Mouse (Mus musculus): ENCODE results near the gene Tmem41b. TPM values are rescaled to one million over a fixed set of nuclear protein-coding genes. Genes with fewer than 3 reads are reported as not detected.

Tmem41b gene
- polyA plus RNA-seq, 1 experiment from 2014 or later: 70.1 TPM

DNA sequence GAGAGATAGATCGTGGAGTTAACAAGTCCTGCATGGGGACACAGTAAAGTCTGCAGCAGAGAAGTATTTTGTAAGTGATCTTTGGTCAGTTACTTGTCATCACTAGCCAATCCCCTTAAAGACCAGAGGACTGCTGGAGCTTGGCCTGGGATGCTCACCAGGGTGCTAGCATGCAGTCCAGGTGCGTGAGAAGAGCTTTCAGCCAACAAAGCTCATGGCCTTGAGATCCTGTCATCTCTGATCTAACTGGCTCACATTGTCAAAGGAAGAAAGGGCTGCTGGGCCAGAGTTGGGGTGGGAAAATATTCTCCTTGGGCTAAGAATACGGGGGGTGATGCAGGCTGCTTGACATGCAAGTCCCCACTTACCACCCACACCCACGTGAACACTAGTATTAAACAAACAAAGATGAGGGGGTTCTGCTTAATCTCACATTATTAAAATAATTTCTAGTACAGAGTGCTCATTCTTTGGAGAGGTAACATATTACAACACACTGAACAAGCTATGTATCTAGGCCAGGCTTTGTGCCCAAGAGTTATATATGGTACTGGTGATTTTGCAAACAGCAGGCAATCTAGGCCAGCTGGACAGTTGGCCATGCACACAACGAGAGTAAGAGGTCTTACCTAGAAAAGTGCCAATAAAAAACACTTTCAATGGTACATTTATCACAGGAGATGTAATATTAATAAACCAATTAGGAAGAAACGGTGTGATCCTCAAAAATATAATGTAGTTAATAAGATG is 10.6 kb downstream of the Tmem41b start:
- Histone ChIP-seq H3K27me3 (replicated peaks) (no peaks in the 10 kb centered on the region), H3K4me3 (replicated peaks) (no peak overlapping the region), H3K9me3 (no peaks in the 10 kb centered on the region), H3K4me2 (no peak overlapping the region), H3K36me3 (peaks cover 35% of the 10 kb centered on the region), H3K27ac (no peak overlapping the region), H3K4me1 (no peaks in the 10 kb centered on the region), H3K9ac (no peak overlapping the region)
- ATAC-seq (ENCODE audit: insufficient read depth, low FRiP score, low read depth): no peak
- 88% methylated on average over 6 of the region's 6 CpGs for WGBS

- Histone ChIP-seq H3K4me1 (0 out of 2 replicates have a peak, but pooled peaks cover 5% of the 10 kb centered on the region), H3K4me3 (replicated peaks) (no peak overlapping the region), H3K9ac (no peak overlapping the region), H3K9me3 (no peaks in the 10 kb centered on the region), H3K27me3 (replicated peaks) (no peaks in the 10 kb centered on the region), H3K4me2 (no peak overlapping the region), H3K27ac (peak overlapping the region; percentile 57; the same call in 1 of the 2 replicates), H3K36me3 (peaks cover 5% of the 10 kb centered on the region; the same call in 1 of the 2 replicates)
- no peak for ATAC-seq (ENCODE audit: insufficient read depth, low FRiP score, low read depth)
These were observed 17.2 kb downstream of the Tmem41b start for GRCm38 (mm10) chr7:109969542-109969941.

DNA sequence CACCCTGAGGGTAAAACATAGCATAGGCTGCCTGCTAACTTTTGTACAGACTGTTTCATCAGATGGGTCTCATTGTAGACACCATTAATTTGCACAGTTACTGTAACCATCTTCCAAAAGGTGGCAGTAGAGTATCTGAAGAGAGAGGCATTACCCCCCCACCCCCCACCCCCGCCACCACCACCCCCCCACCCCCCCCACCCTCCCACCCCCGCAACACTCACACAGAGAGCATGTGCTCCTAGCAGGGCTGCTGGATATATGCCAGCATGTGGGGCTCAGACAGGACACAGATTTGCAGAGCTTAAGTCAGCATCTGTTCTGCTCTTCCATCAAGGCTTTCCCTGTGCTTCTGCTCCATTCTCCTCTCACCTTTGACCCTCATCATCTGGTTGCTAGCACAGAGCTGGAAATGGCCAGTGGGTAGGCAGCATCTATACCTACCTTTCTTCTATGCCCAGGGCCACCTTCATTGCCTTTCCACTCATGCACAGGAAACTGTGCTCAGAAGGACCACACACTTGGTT is 17.7 kb downstream of the Tmem41b start:
- Histone ChIP-seq H3K27ac (peak overlapping the region; percentile 57), H3K9me3 (no peaks in the 10 kb centered on the region), H3K4me3 (replicated peaks) (no peak overlapping the region), H3K4me2 (no peak overlapping the region), H3K36me3 (peaks cover 5% of the 10 kb centered on the region; the same call in 1 of the 2 replicates), H3K27me3 (replicated peaks) (no peaks in the 10 kb centered on the region), H3K9ac (no peak overlapping the region), H3K4me1 (0 out of 2 replicates have a peak, but pooled peaks cover 5% of the 10 kb centered on the region)
- peak; percentile 73 for ATAC-seq (ENCODE audit: insufficient read depth, low FRiP score, low read depth)
- WGBS: 0% methylated on average over 1 of the region's 2 CpGs

- Histone ChIP-seq H3K4me2 (no peak overlapping the region), H3K27me3 (replicated peaks) (no peaks in the 10 kb centered on the region), H3K9ac (no peak overlapping the region), H3K9me3 (no peaks in the 10 kb centered on the region), H3K27ac (peak overlapping the region; percentile 33), H3K36me3 (peaks cover 5% of the 10 kb centered on the region; the same call in 1 of the 2 replicates), H3K4me3 (replicated peaks) (no peak overlapping the region), H3K4me1 (0 out of 2 replicates have a peak, but pooled peaks cover 5% of the 10 kb centered on the region)
- ATAC-seq (ENCODE audit: insufficient read depth, low FRiP score, low read depth): 0 out of 2 replicates have a peak, but pooled peaks have one; percentile 43
- 60% methylated on average over 11 of the region's 11 CpGs for WGBS
These were observed 18.7 kb downstream of the Tmem41b start for GRCm38 (mm10) chr7:109967805-109968579.

DNA sequence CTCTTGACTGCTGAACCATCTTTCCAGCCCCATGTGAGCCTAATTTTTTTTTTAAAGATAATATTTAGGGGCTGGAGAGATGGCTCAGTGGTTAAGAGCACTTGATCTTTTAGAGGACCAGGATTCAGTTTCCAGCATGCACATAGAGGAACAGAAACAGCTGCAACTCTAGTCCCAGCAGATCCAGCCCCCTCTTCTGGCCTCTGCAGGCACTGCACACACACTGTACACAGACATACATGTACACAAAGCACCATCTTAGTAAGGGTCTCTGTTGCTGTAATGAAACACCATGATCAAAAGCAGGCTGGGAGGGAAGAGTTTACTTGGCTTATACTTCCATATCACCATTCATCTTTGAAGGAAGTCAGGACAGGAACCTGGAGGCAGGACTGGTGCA is 21.1 kb downstream of the Tmem41b start:
- Histone ChIP-seq H3K4me2 (no peak overlapping the region), H3K4me3 (replicated peaks) (no peak overlapping the region), H3K9ac (no peak overlapping the region), H3K9me3 (no peaks in the 10 kb centered on the region), H3K27me3 (replicated peaks) (no peaks in the 10 kb centered on the region), H3K27ac (no peak overlapping the region), H3K4me1 (0 out of 2 replicates have a peak, but pooled peaks cover 6% of the 10 kb centered on the region), H3K36me3 (no peaks in the 10 kb centered on the region)
- no peak for ATAC-seq (ENCODE audit: insufficient read depth, low FRiP score, low read depth)

GRCm38 (mm10) chr7:109963707-109964106 is 23.0 kb downstream of the Tmem41b start:
- ATAC-seq (ENCODE audit: insufficient read depth, low FRiP score, low read depth): no peak
- no peaks in the 10 kb centered on the region for H3K9me3 ChIP-seq
- no peak overlapping the region for H3K9ac ChIP-seq
- H3K4me3 ChIP-seq (replicated peaks): no peak overlapping the region
- H3K4me2 ChIP-seq: no peak overlapping the region
- H3K4me1 ChIP-seq: 0 out of 2 replicates have a peak, but pooled peaks cover 10% of the 10 kb centered on the region
- H3K27me3 ChIP-seq (replicated peaks): no peaks in the 10 kb centered on the region
- H3K27ac ChIP-seq: no peak overlapping the region
- WGBS: 95% methylated on average over 4 of the region's 4 CpGs
- no peaks in the 10 kb centered on the region for H3K36me3 ChIP-seq

DNA sequence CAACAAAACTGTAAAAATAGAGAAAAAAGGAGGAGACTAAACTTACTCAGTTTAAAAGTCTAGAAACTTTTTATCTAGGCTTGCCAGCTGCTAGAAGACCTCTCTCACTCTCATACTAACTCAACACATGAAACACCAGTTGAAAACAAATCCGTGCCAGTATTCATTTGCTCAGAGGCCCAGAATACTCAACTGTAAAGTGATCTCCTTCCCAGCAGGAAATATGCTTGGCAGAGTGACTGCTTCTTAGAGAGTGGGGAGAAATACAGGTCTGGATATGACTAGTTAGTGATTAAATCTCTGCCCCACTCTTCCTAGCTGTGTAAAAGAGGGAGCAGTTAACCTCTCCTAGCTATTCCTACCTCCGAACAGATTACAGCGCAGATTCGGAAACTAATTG is 24.1 kb downstream of the Tmem41b start:
- no peaks in the 10 kb centered on the region for H3K27me3 ChIP-seq (replicated peaks)
- no peak for ATAC-seq (ENCODE audit: insufficient read depth, low FRiP score, low read depth)
- no peaks in the 10 kb centered on the region for H3K9me3 ChIP-seq
- no peak overlapping the region for H3K27ac ChIP-seq
- 70% methylated on average over 4 of the region's 4 CpGs for WGBS
- no peak overlapping the region for H3K4me3 ChIP-seq (replicated peaks)
- H3K9ac ChIP-seq: no peak overlapping the region
- no peaks in the 10 kb centered on the region for H3K36me3 ChIP-seq
- 0 out of 2 replicates have a peak, but pooled peaks cover 10% of the 10 kb centered on the region for H3K4me1 ChIP-seq
- H3K4me2 ChIP-seq: no peak overlapping the region

- no peak for ATAC-seq (ENCODE audit: insufficient read depth, low FRiP score, low read depth)
- H3K9me3 ChIP-seq: no peaks in the 10 kb centered on the region
- no peak overlapping the region for H3K27ac ChIP-seq
- H3K4me3 ChIP-seq (replicated peaks): no peak overlapping the region
- no peaks in the 10 kb centered on the region for H3K36me3 ChIP-seq
- H3K27me3 ChIP-seq (replicated peaks): no peaks in the 10 kb centered on the region
- H3K4me2 ChIP-seq: no peak overlapping the region
- 0 out of 2 replicates have a peak, but pooled peaks cover 10% of the 10 kb centered on the region for H3K4me1 ChIP-seq
- WGBS: 71% methylated on average over 2 of the region's 2 CpGs
- H3K9ac ChIP-seq: no peak overlapping the region
These were observed 25.2 kb downstream of the Tmem41b start for GRCm38 (mm10) chr7:109961570-109961969.

DNA sequence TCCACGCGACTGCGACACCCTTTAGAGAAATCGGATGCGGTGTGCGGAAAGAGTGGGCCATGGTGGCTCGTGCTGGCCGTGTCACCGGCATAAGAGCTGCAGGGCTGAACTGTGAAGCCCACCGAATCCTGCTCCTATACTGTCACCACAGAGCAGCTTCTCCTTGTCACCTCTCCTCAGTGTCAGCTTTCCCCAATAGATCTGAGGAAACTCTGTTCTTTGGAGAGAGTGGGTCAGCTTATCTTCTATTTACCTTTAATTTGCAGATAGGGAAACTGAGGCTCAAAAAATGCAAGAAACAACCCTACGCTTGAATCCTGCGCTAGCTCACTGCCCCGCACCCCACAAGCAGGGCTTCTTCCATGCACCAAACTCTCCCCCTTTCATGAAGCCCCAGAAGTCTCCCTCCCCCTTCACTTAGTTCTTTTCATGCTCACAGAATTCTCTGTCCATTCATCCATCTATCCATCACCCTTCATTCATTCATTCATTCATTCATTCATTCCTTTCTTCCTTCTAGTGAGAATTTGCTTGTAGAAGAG is 26.0 kb downstream of the Tmem41b start:
- Histone ChIP-seq H3K4me3 (replicated peaks) (peak overlapping the region; percentile 82), H3K9ac (peak overlapping the region; percentile 70), H3K27me3 (replicated peaks) (no peaks in the 10 kb centered on the region), H3K36me3 (no peaks in the 10 kb centered on the region), H3K9me3 (no peaks in the 10 kb centered on the region), H3K4me2 (peak overlapping the region; percentile 86), H3K4me1 (0 out of 2 replicates have a peak, but pooled peaks cover 10% of the 10 kb centered on the region), H3K27ac (peak overlapping the region; percentile 89)
- WGBS: 10% methylated on average over 13 of the region's 13 CpGs
- peak; percentile 1; the same call in 1 of the 2 replicates for ATAC-seq (ENCODE audit: insufficient read depth, low FRiP score, low read depth)

DNA sequence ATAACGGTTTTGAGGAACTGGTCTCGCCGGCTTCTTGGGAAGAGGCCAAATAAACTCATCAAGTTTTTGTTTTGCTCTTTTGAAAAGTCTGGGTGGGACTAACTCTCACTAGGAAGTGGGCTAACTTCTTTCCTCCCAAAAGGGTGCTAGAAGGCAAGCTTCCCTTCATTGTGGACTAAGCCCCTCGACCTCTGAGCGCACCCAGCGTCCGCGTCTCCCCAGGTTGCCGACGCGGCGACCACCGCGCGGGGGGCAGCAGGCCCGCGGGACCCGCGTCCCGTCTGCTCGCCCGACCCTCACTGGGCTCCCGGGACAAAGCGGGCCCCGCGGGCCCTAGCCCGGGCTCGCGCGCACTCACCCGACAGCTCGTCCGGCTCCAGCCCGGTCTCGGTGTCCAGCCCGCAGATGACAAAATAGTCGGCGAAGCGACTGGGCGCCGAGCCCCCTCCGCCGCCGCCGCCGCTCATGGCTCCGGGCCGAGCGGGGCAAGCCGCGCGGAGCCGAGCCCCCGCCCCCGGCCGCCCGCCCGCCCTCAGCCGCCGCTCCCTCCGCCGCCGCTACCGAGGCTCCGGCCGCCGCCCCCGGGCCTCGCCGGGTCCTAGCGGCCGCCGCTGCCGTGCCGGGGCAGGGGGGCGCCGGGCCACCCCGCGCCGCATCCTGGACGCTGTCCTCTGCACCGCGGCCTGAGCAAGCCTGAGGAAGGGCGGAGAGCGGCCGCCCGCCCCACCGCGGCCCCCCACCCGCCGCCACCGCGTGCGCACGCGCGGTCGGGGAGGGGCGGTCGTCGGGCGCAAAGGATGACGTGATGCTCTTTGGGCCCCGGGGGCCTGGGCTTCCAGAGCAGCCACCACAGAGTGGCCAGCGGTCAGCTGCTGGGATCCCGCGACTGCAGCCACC is 26.8 kb downstream of the Tmem41b start, which contains the start of gene Dennd5a:
Gene Dennd5a, minus strand, starts transcription at position 755 of the 897 bp plus-strand sequence.
- Histone ChIP-seq H3K27me3 (replicated peaks) (no peaks in the 10 kb centered on the region), H3K4me3 (replicated peaks) (peak within 1 kb of the TSS; percentile 82), H3K9ac (peak within 1 kb of the TSS; percentile 70), H3K36me3 (no peaks in the 10 kb centered on the region), H3K4me1 (0 out of 2 replicates have a peak, but pooled peaks cover 14% of the 10 kb centered on the region), H3K4me2 (peak within 1 kb of the TSS; percentile 86), H3K9me3 (no peaks in the 10 kb centered on the region), H3K27ac (peak within 1 kb of the TSS; percentile 89)
- under 1% methylated on average over 101 of the region's 107 CpGs for WGBS
- peak; percentile 88 for ATAC-seq (ENCODE audit: insufficient read depth, low FRiP score, low read depth)

Data from stomach, embryonic 15.5 days (tissue).